Mouse (Mus musculus) bone marrow macrophage, adult 2 months (primary cell): Measurements from ENCODE around the gene Rab42. TPM values are rescaled to one million over a fixed set of nuclear protein-coding genes. Genes with fewer than 3 reads are reported as not detected.

Source experiments
- H3K27ac ChIP-seq: 2 replicates; pipeline ENCODE4 v1.5.1; 2012; ENCODE audit warnings: low read depth, low read length; ENCODE audit not compliant: insufficient read depth
- H3K4me1 ChIP-seq: 2 replicates; pipeline ENCODE4 v1.6.1; 2012; ENCODE audit warnings: low read length; ENCODE audit not compliant: control insufficient read depth, insufficient read depth
- H3K4me3 ChIP-seq: 2 replicates; pipeline ENCODE4 v1.5.1; 2012; ENCODE audit warnings: mild to moderate bottlenecking, low read length, moderate library complexity; ENCODE audit not compliant: insufficient read depth
- CTCF ChIP-seq: IDR thresholded peaks from 2 replicates; pipeline ENCODE4 v1.5.1; 2012; ENCODE audit warnings: low read depth, mild to moderate bottlenecking, low read length, moderate library complexity
- POLR2A ChIP-seq: IDR thresholded peaks from 2 replicates; pipeline ENCODE4 v1.6.1; 2012; ENCODE audit warnings: mild to moderate bottlenecking, low read depth, low read length, borderline replicate concordance
- polyA plus RNA-seq: library from polyadenylated mRNA; stranded (reverse); fragments of >200 nt; gene quantifications from 2 replicates; pipeline ENCODE4 v1.2.4, GENCODE M21; 2012; ENCODE audit not compliant: missing spikeins, insufficient read depth, insufficient read length

Rab42 gene
- polyA plus RNA-seq, 1 experiment: 1.5 TPM

DNA sequence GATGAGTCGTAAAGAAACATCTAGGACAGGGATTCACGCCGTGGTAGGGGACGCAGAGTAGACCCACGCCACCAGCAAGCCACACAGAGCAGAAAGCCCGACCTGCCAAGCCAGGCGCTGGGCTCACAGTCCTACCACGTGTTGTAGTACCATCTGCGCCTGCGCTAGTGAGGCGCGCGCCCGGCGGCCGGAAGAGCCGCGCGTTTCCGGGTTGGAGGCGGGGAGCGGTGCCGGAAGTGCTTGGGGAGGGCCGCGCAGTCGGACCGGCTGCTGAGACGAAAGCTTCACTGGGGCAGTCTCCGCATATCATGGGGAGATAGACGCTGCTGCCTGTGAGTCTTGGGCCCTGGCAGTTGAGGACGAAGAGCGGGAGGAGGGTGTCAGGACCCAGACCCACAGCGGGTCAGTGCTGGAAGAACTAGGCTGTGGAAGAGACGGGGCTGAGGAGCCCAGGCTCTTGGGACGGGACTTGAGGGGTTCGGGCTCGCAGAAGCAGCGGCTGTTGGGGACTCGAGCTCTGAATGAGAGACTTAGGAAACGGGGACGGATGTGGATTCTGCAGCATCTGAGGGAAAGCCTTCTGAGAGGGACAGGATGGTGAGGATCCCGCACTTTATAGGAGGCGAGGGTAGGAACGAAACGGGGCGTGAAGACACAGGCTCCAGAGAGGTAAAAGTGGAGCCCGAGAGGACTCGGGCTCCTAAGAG is 28.9 kb downstream of the Rab42 start, which contains the start of gene Taf12:
Taf12 (plus strand) TSS at position 220 of the 707 bp plus-strand sequence.
- peaks cover 18% of the 10 kb centered on the region for H3K4me1 ChIP-seq
- peak within 1 kb of the TSS; percentile 82 for H3K4me3 ChIP-seq
- TF ChIP-seq CTCF (no peak), POLR2A (peak; percentile 100)
- peak within 1 kb of the TSS; percentile 74 for H3K27ac ChIP-seq

DNA sequence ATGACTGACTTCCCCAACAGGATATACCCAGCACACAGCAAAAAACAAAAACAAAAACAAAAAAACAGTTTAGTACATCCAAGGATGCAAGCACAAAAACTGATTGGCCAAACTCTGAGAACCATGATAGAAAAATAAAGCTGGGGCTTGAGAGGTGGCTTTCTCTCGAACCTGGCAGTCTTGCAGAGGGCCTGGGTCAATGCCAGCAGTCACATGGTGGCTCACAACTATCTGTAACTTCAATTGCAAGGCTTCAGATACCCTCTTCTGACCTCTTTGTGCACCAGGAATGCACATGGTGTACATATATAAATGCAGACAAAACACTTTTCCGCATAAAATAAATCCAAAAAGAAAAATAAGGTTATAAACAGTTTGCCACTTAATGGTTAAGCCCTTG is 30.0 kb downstream of the Rab42 start:
- Histone ChIP-seq H3K4me1 (peaks cover 18% of the 10 kb centered on the region), H3K27ac (peak overlapping the region; percentile 62), H3K4me3 (peak overlapping the region; percentile 82)
- TF ChIP-seq CTCF: no peak
- no peak for TF ChIP-seq POLR2A

DNA sequence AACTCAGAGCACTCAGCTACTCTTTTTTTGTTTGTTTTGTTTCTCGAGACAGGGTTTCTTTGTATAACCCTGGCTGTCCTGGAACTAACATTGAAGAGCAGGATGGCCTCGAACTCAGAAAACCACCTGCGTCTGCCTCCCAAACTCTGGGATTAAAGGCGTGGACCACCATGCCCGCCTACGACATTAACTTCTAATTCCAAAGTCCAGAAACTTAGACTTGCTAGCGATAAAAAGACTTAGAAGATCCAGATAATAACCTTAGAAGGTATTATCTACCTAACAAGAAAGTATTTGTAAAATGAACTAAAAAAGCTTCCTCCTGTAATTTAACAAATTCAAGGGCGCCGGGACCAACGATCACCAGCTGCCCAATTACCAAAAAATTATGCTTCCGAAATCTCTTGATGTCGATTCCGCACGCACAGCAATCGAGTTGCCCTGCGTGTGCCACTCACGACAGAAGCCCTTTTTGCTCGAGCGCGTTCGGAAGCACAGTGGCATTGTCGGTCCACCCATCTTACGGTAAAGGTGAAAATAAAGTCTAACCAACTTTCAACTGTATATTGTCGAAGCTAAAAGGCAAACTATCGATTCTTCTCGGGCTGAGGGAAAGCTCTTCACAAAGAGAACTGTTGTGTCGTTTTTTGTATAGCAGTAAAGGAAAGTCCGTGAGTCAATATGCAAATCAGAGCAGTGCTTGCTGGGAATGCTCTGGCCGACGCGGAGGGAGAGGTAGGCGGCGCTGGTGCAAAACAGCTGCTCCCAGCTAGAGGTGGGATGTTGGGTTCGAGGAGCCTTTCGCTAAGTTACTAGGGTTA is 33.2 kb downstream of the Rab42 start:
- Histone ChIP-seq H3K27ac (peak overlapping the region; percentile 96), H3K4me3 (peak overlapping the region; percentile 56), H3K4me1 (peaks cover 11% of the 10 kb centered on the region)
- TF ChIP-seq CTCF: no peak
- TF ChIP-seq POLR2A: peak; percentile 99

DNA sequence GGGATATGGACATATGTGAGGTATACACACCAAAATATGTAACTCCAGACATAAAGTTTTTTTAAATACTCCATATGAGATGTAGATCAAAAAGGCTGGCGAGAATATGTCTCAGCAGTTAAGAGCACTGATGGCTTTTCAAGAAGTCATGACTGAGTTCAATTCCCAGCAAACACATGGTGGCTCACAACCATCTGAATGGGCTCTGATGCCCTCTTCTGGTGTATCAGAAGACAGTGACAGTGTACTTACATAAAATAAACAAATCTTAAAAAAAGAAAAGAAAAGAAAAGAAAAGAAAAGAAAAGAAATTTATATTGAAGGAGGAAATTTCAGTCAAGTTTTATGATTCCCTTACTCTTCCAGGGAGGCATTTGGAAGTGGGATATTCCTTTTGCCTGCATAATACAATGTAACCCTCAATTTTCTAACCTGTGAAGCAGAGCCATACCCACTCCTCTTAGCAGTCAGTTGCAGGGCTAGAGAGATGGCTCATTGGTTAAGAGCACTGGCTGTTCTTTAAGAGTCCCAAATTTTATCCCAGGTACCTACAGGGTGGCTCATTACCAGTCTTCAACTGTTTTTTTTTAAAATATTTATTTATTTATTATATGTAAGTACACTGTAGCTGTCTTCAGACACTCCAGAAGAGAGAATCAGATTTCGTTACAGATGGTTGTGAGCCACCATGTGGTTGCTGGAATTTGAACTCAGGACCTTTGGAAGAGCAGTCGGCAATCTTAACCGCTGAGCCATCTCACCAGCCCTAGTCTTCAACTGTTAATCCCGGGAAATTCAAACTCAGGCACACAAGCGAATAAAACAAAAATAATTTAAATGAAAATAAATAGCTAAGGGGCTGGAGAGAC is 34.1 kb downstream of the Rab42 start:
- Histone ChIP-seq H3K4me1 (peaks cover 11% of the 10 kb centered on the region), H3K27ac (peak overlapping the region; percentile 14; the same call in 1 of the 2 replicates), H3K4me3 (no peak overlapping the region)
- TF ChIP-seq CTCF (no peak), POLR2A (no peak)

DNA sequence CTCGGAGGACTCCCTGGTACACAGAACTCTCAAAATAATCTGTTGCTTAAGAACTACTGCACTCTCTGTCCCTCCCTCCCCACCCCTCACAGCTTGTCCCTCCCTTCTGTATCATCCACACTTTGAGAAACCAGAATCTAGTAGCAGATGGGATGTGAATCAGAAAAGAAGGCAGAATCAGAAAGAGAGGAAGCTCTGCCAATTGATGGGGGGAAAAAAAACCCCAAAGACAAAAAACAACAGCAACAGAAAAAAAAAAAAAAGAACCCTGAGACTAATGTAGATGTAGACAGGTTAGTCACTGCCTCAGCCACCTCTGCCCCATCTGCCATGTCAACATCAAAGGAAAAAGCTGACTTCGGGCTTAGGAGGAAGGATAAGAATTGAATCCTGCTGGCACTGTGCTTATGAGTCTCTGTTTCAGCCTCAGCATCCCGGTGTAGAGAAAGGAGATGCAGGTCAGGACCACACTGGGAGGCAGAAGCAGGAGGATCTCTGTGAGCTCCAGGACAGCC is 36.3 kb downstream of the Rab42 start:
- TF ChIP-seq POLR2A (no peak), CTCF (no peak)
- Histone ChIP-seq H3K4me3 (no peak overlapping the region), H3K27ac (no peak overlapping the region), H3K4me1 (peaks cover 8% of the 10 kb centered on the region)

DNA sequence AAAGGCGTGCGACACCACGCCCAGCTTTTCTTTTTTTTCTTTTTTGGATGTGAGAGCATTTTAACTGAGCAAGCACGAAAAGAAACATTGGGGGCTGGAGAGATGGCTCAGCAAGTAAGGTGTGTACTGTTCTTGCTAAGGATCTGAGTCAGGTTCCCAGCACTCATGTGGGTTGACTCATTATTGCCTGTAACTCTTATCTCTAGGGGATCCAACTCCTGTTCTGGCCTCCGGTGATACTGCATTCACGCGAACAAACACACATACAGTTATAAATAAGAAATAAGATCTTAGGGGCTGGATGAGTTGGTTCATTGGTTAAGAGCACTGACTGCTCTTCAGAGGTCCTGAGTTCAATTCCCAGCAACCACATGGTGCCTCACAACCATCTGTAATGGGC is 39.9 kb downstream of the Rab42 start:
- Histone ChIP-seq H3K4me3 (no peak overlapping the region), H3K27ac (no peak overlapping the region), H3K4me1 (peaks cover 17% of the 10 kb centered on the region)
- TF ChIP-seq CTCF: no peak
- no peak for TF ChIP-seq POLR2A

DNA sequence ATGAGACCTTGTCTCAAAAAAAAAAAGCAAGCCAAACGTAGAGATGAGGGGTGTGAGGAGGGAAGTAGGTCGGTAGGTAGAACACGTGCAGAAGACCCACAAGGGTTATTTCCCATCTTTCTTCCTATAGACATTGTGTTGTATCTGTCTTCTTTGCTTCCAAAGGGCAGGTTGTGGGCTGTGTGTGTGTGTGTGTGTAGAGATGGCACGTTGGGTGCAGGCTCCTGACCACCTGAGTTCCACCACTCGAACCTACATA is 40.9 kb downstream of the Rab42 start:
- H3K27ac ChIP-seq: no peak overlapping the region
- H3K4me3 ChIP-seq: peak overlapping the region; percentile 72
- no peak for TF ChIP-seq POLR2A
- no peak for TF ChIP-seq CTCF
- peaks cover 19% of the 10 kb centered on the region for H3K4me1 ChIP-seq

DNA sequence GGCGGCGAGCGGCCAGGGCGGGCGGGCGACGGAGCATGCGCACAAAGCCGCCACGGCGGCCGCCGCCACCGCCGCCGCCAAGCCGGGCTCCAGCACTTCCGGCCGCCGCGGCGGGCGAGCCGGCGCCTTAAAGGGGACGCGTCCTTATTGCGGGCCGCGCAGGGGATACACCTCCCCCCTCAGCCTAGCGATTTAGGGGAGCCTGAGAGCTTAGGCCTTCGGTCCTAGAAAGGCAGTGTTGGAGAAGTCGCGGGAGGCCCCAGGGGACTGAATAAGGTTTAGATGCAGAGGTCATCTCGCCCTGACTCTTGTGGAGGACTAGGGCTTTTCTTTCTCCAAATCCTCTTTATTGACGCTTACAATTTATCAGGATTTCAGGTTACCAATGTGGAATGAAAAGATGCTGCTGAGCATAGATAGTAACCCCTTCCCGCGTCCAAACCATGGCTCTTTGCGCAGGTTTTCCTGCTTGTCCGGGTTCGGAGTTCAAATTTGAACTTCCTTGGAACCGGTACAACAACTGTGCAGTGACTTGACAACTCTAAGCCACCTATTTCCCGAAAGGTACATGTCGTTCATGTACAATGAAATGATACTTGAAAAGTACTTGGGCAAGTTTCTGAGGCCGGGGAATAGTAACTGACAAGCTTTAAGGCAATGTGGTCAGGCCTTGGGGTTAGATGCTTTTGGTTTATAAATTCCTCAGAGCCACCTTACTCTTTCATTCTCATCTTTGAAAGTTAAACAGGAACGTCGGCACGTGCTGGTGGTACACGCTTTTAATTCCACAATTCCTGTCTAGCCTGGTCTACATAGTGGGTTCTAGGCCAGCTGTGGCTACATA is 41.4 kb downstream of the Rab42 start, which contains the start of gene Gmeb1:
Gmeb1 (minus strand) TSS at position 89 of the 844 bp plus-strand sequence.
- Histone ChIP-seq H3K4me3 (peak within 1 kb of the TSS; percentile 99), H3K4me1 (peaks cover 19% of the 10 kb centered on the region), H3K27ac (peak within 1 kb of the TSS; percentile 84)
- TF ChIP-seq CTCF: no peak
- TF ChIP-seq POLR2A: no peak
